In genomic region chr2:15111808-15112440, GRCm38 (mm10) we compare ENCODE assay signal across 15 mouse cellular contexts.
"Had no signal": no experiment of that assay in that cellular context is flagged by ENCODE, and none has a peak within 500 bp of the region (broad histone marks: within the 10 kb centered on the region; RNA-seq: fewer than 3 reads in every experiment).

No protein-coding gene starts in this region.

- H3K27ac ChIP-seq: left cerebral cortex, adult 2 months; limb, embryonic 10.5 days; midbrain, embryonic 10.5 days; neural tube, embryonic 15.5 days; stomach, postnatal 0 days had no signal

- H3K36me3 ChIP-seq: limb, embryonic 10.5 days; midbrain, embryonic 10.5 days; neural tube, embryonic 15.5 days had no signal

- ATAC-seq: lung, postnatal 0 days had no signal

- DNase-seq: kidney, adult 18-20 months; kidney, postnatal 10 days; kidney, postnatal 4 days; lung, adult 2 months; lung, postnatal 36 days; midbrain, embryonic 14.5 days; right cerebral cortex, adult 18-20 months; right cerebral cortex, postnatal 25 days had no signal

- H3K27me3 ChIP-seq: neural tube, embryonic 15.5 days had no signal

- H3K4me3 ChIP-seq: left cerebral cortex, adult 2 months; limb, embryonic 10.5 days; midbrain, embryonic 10.5 days; myocyte; neural tube, embryonic 15.5 days had no signal

- H3K4me1 ChIP-seq: limb, embryonic 10.5 days; midbrain, embryonic 10.5 days; neural tube, embryonic 15.5 days had no signal

- H3K9ac ChIP-seq: neural tube, embryonic 15.5 days had no signal

- H3K9me3 ChIP-seq: limb, embryonic 10.5 days; midbrain, embryonic 10.5 days; neural tube, embryonic 15.5 days had no signal

- H3K4me2 ChIP-seq: neural tube, embryonic 15.5 days had no signal
